ENCODE assay signal across 7 mouse cellular contexts in genomic region chr4:130878273-130879047, GRCm38 (mm10). TPM values are rescaled to one million over a fixed set of nuclear protein-coding genes. Genes with fewer than 3 reads are reported as not detected.
DNase-seq lines count a peak whose midpoint lies in the region; ATAC-seq and TF ChIP-seq lines count a peak whose summit lies in the region.

No protein-coding gene starts in this region.

- TF ChIP-seq POLR2A in heart, adult 2 months (IDR thresholded peaks at IDR 0.05; ENCODE audit: insufficient read depth, low read depth, low read length): no peak
- TF ChIP-seq POLR2A in kidney, adult 2 months (IDR thresholded peaks at IDR 0.05; ENCODE audit: low read depth, low read length): no peak
- no peak for TF ChIP-seq POLR2A in spleen, adult 2 months (IDR thresholded peaks at IDR 0.05; ENCODE audit: low read depth, low read length)

- H3K27ac ChIP-seq in embryonic facial prominence, embryonic 10.5 days (replicated peaks): peak overlapping the region; percentile 86
- H3K27ac ChIP-seq in heart, adult 2 months: no peak overlapping the region; the same call in 1 of the 2 replicates
- H3K27ac ChIP-seq in kidney, adult 2 months (ENCODE audit: insufficient read depth, low read depth, low read length): no peak overlapping the region
- H3K27ac ChIP-seq in limb, embryonic 12.5 days: peak overlapping the region; percentile 85
- peak overlapping the region; percentile 69 for H3K27ac ChIP-seq in midbrain, embryonic 16.5 days (ENCODE audit: low read length)
- H3K27ac ChIP-seq in spleen, adult 2 months (ENCODE audit: insufficient read depth, low read length): no peak overlapping the region

- H3K27me3 ChIP-seq in embryonic facial prominence, embryonic 10.5 days (replicated peaks; ENCODE audit: low read depth, poor library complexity, severe bottlenecking): peaks cover 60% of the 10 kb centered on the region
- no peaks in the 10 kb centered on the region for H3K27me3 ChIP-seq in heart, adult 2 months (ENCODE audit: control insufficient read depth, insufficient read depth, low read length)
- H3K27me3 ChIP-seq in kidney, adult 2 months (replicated peaks; ENCODE audit: control insufficient read depth, insufficient read depth, low read length): no peaks in the 10 kb centered on the region
- H3K27me3 ChIP-seq in limb, embryonic 12.5 days: peaks cover 9% of the 10 kb centered on the region
- no peaks in the 10 kb centered on the region for H3K27me3 ChIP-seq in midbrain, embryonic 16.5 days (ENCODE audit: control insufficient read depth, insufficient read depth, low read depth, low read length)
- no peaks in the 10 kb centered on the region for H3K27me3 ChIP-seq in spleen, adult 2 months (ENCODE audit: control insufficient read depth, insufficient read depth, low read length)

- no peaks in the 10 kb centered on the region for H3K36me3 ChIP-seq in embryonic facial prominence, embryonic 10.5 days (replicated peaks)
- H3K36me3 ChIP-seq in heart, adult 2 months (ENCODE audit: control insufficient read depth, insufficient read depth, low read length): no peaks in the 10 kb centered on the region
- H3K36me3 ChIP-seq in kidney, adult 2 months (ENCODE audit: control insufficient read depth, insufficient read depth, low read length): no peaks in the 10 kb centered on the region
- H3K36me3 ChIP-seq in limb, embryonic 12.5 days: no peaks in the 10 kb centered on the region
- no peaks in the 10 kb centered on the region for H3K36me3 ChIP-seq in midbrain, embryonic 16.5 days (ENCODE audit: control insufficient read depth, insufficient read depth, low read length)
- H3K36me3 ChIP-seq in spleen, adult 2 months (ENCODE audit: control insufficient read depth, insufficient read depth, low read length): no peaks in the 10 kb centered on the region

- H3K4me3 ChIP-seq in embryonic facial prominence, embryonic 10.5 days: peak overlapping the region; percentile 44
- no peak overlapping the region for H3K4me3 ChIP-seq in heart, adult 2 months
- no peak overlapping the region for H3K4me3 ChIP-seq in kidney, adult 2 months (ENCODE audit: insufficient read depth, low read depth, low read length)
- peak overlapping the region; percentile 2; the same call in 1 of the 2 replicates for H3K4me3 ChIP-seq in limb, embryonic 12.5 days (replicated peaks)
- peak overlapping the region; percentile 3; the same call in 1 of the 2 replicates for H3K4me3 ChIP-seq in midbrain, embryonic 16.5 days (ENCODE audit: low read depth, low read length)
- no peak overlapping the region for H3K4me3 ChIP-seq in spleen, adult 2 months (ENCODE audit: extremely low read depth, insufficient read depth, insufficient read length)

- no peak for TF ChIP-seq EP300 in heart, adult 2 months (IDR thresholded peaks at IDR 0.05; ENCODE audit: insufficient read depth, low read depth, low read length)

- 4% methylated on average over 21 of the region's 21 CpGs for whole genome bisulfite sequencing in embryonic facial prominence, embryonic 10.5 days
- WGBS in heart, adult 2 months: 10% methylated on average over 21 of the region's 21 CpGs
- WGBS in kidney, adult 2 months: 6% methylated on average over 21 of the region's 21 CpGs
- 3% methylated on average over 21 of the region's 21 CpGs for WGBS in limb, embryonic 12.5 days
- 5% methylated on average over 21 of the region's 21 CpGs for WGBS in midbrain, embryonic 16.5 days
- 16% methylated on average over 21 of the region's 21 CpGs for WGBS in spleen, adult 2 months

- intact Hi-C loops in heart, adult 2 months (cut with DNase I): loop anchor here (1.0 to 5.0 kb wide), 3 partner anchors 14 to 681 kb away; no protein-coding TSS in a partner anchor

- no peaks in the 10 kb centered on the region for H3K9me3 ChIP-seq in embryonic facial prominence, embryonic 10.5 days
- no peaks in the 10 kb centered on the region for H3K9me3 ChIP-seq in limb, embryonic 12.5 days
- H3K9me3 ChIP-seq in midbrain, embryonic 16.5 days (replicated peaks; ENCODE audit: control insufficient read depth, low read length, poor library complexity, severe bottlenecking): no peaks in the 10 kb centered on the region

- H3K4me2 ChIP-seq in limb, embryonic 12.5 days: peak overlapping the region; percentile 46
- H3K4me2 ChIP-seq in midbrain, embryonic 16.5 days (ENCODE audit: low read length): peak overlapping the region; percentile 47

- peak; percentile 88 for ATAC-seq in limb, embryonic 12.5 days (ENCODE audit: insufficient number of reproducible peaks, insufficient read depth, low FRiP score, low TSS enrichment, low read depth)
- peak; percentile 82 for ATAC-seq in midbrain, embryonic 16.5 days

- H3K9ac ChIP-seq in heart, adult 2 months (ENCODE audit: low read depth, low read length): peak overlapping the region; percentile 48; the same call in 1 of the 2 replicates
- H3K9ac ChIP-seq in limb, embryonic 12.5 days (replicated peaks): 0 out of 2 replicates have a peak overlapping the region, but pooled peaks have one; percentile 9
- H3K9ac ChIP-seq in midbrain, embryonic 16.5 days (ENCODE audit: low read depth, low read length): peak overlapping the region; percentile 61; the same call in 1 of the 2 replicates

- peak; percentile 94 for DNase-seq in adrenal gland, postnatal 10 days
- DNase-seq in embryonic facial prominence, embryonic 10.5 days (ENCODE audit: low spot score): peak; percentile 95
- peak; percentile 84 to 91 for DNase-seq in heart, adult 2 months
- peak; percentile 88 for DNase-seq in kidney, adult 2 months
- peak; percentile 48 to 75 for DNase-seq in spleen, adult 2 months (ENCODE audit: low read depth in 1 of 2, low spot score in 2 of 2)

- no peaks in the 10 kb centered on the region for H3K79me2 ChIP-seq in heart, adult 2 months (replicated peaks; ENCODE audit: control insufficient read depth, insufficient read depth, low read length)

- peak; percentile 91 for TF ChIP-seq CTCF in heart, adult 2 months (IDR thresholded peaks at IDR 0.05)
- TF ChIP-seq CTCF in kidney, adult 2 months (conservative IDR thresholded peaks at IDR 0.05; ENCODE audit: insufficient read depth, insufficient read length, low read depth, low read length): peak; percentile 83
- peak; percentile 84; the same call in 1 of the 2 replicates for TF ChIP-seq CTCF in spleen, adult 2 months (IDR thresholded peaks at IDR 0.05; ENCODE audit: extremely low read depth, insufficient read depth, insufficient read length, insufficient replicate concordance)

- peaks cover 78% of the 10 kb centered on the region for H3K4me1 ChIP-seq in embryonic facial prominence, embryonic 10.5 days
- 0 out of 2 replicates have a peak, but pooled peaks cover 2% of the 10 kb centered on the region for H3K4me1 ChIP-seq in heart, adult 2 months (ENCODE audit: control insufficient read depth, insufficient read depth, low read length)
- H3K4me1 ChIP-seq in kidney, adult 2 months (ENCODE audit: control insufficient read depth, insufficient read depth, low read length): no peaks in the 10 kb centered on the region
- H3K4me1 ChIP-seq in limb, embryonic 12.5 days (replicated peaks): peaks cover 60% of the 10 kb centered on the region
- peaks cover 16% of the 10 kb centered on the region for H3K4me1 ChIP-seq in midbrain, embryonic 16.5 days (ENCODE audit: control insufficient read depth, insufficient read depth, low read length)
- no peaks in the 10 kb centered on the region for H3K4me1 ChIP-seq in spleen, adult 2 months (ENCODE audit: control insufficient read depth, insufficient read depth, insufficient read length)

RNA-seq across cellular contexts. Expression of gene Laptm5, which starts 34.5 kb away (rescaled TPM):
- total RNA-seq in adrenal gland, postnatal 10 days (2021): 10 to 100 TPM; 24.6 to 30.4 TPM
- polyA plus RNA-seq in embryonic facial prominence, embryonic 10.5 days (2016; fragmentation: Nextera tagmentation; extraction: Ambion mirVana): 13.0 and 16.4 TPM in 2 replicates
- total RNA-seq in heart, adult 2 months (2021): 10 to 100 TPM; 15.5 to 22.8 TPM
- polyA plus RNA-seq in heart, adult 2 months (2012; rRNA removed): 44.1 and 59.4 TPM in 2 replicates
- 35.6 and 79.8 TPM in 2 replicates for polyA plus RNA-seq in kidney, adult 2 months (2012; rRNA removed)
- 16.2 and 18.6 TPM in 2 replicates for polyA plus RNA-seq in limb, embryonic 12.5 days (2016; fragmentation: Nextera tagmentation; extraction: Ambion mirVana)
- polyA plus RNA-seq in midbrain, embryonic 16.5 days (2015; fragmentation: Nextera tagmentation; extraction: Ambion mirVana): 22.0 and 22.3 TPM in 2 replicates
- 903 and 1,004 TPM in 2 replicates for polyA plus RNA-seq in spleen, adult 2 months (2012; rRNA removed)

Comparison
In these comparisons a context has a peak if more than half of its experiments do, and no peak if none do; other contexts are left out.
1. H3K27ac ChIP-seq: peak in embryonic facial prominence, embryonic 10.5 days (single experiment), limb, embryonic 12.5 days (single experiment) and midbrain, embryonic 16.5 days (single experiment); none in heart, adult 2 months (single experiment), kidney, adult 2 months (single experiment) and spleen, adult 2 months (single experiment).
2. H3K4me3 ChIP-seq: peak in embryonic facial prominence, embryonic 10.5 days (single experiment), limb, embryonic 12.5 days (single experiment) and midbrain, embryonic 16.5 days (single experiment); none in heart, adult 2 months (single experiment), kidney, adult 2 months (single experiment) and spleen, adult 2 months (single experiment).
3. H3K9ac ChIP-seq: peak in every context shown above with its lines; median percentile 61 in midbrain, embryonic 16.5 days; 48 in heart, adult 2 months; 9 in limb, embryonic 12.5 days.
4. RNA of gene Laptm5, which starts 34.5 kb away (polyA plus RNA-seq): 903 to 1,004 TPM in spleen, adult 2 months; 35.6 to 79.8 TPM in kidney, adult 2 months, 44.1 to 59.4 TPM in heart, adult 2 months, 22.0 to 22.3 TPM in midbrain, embryonic 16.5 days, 13.0 to 16.4 TPM in embryonic facial prominence, embryonic 10.5 days and 16.2 to 18.6 TPM in limb, embryonic 12.5 days; every median in the first group is over 10 times any median in the second.
5. Peak in every context shown above with its lines, with median percentiles within 50 percentile points of each other: DNase-seq and CTCF ChIP-seq.